Mouse (Mus musculus) CH12.LX (cell line): Measurements from ENCODE around the gene Snx8. TPM values are rescaled to one million over a fixed set of nuclear protein-coding genes. Genes with fewer than 3 reads are reported as not detected.

Source experiments
- DNase-seq: peaks from one replicate; pipeline ENCODE4 v3.0.0-alpha.2; 2013; ENCODE audit errors: extremely low read depth
- H3K27ac ChIP-seq: 2 replicates; pipeline ENCODE4 v1.5.1; 2012; ENCODE audit warnings: low read depth, mild to moderate bottlenecking, control low read depth, moderate library complexity; ENCODE audit not compliant: insufficient read depth
- H3K27me3 ChIP-seq: replicated peaks from 2 replicates; pipeline ENCODE3; 2012; ENCODE audit warnings: inconsistent platforms
- H3K36me3 ChIP-seq, 2 experiments: replicated peaks in 1 of 2; 2 replicates each; pipeline versions ENCODE3 to v1.6.1; 2012; ENCODE audit warnings: inconsistent platforms in 1 of 2, low read length in 1 of 2, mild to moderate bottlenecking in 1 of 2, mixed read lengths in 1 of 2, moderate library complexity in 1 of 2; ENCODE audit not compliant: control insufficient read depth in 1 of 2, insufficient read depth in 1 of 2
- H3K4me1 ChIP-seq, 2 experiments: 2 replicates each; pipeline ENCODE4 v1.6.1; 2012; ENCODE audit warnings: inconsistent platforms in 1 of 2, moderate library complexity in 1 of 2; ENCODE audit not compliant: insufficient read depth in 2 of 2, control insufficient read depth in 1 of 2
- H3K4me2 ChIP-seq: 2 replicates; pipeline ENCODE4 v1.6.1; 2012; ENCODE audit warnings: low read depth, mild to moderate bottlenecking, control low read depth; ENCODE audit not compliant: poor library complexity, insufficient read depth, severe bottlenecking
- H3K4me3 ChIP-seq, 3 experiments: fragments of 150-350 bp in 1 of 3; sonication (generic) in 1 of 3; replicated peaks in 1 of 3; 2 replicates each; pipeline versions ENCODE3 to v1.5.1; 2011 to 2012; ENCODE audit warnings: low read depth in 2 of 3, low read length in 2 of 3, mild to moderate bottlenecking in 2 of 3, moderate library complexity in 2 of 3, control low read depth in 1 of 3, improper control_type of control experiment in 1 of 3, inconsistent platforms in 1 of 3, mixed read lengths in 1 of 3; ENCODE audit not compliant: poor library complexity in 1 of 3
- H3K79me2 ChIP-seq: replicated peaks from 2 replicates; pipeline ENCODE4 v1.6.1; 2012; ENCODE audit warnings: mild to moderate bottlenecking, moderate library complexity; ENCODE audit not compliant: control insufficient read depth, poor library complexity, insufficient read depth, severe bottlenecking; ENCODE audit errors: extremely low read depth
- H3K9ac ChIP-seq: 2 replicates; pipeline ENCODE4 v1.6.1; 2012; ENCODE audit warnings: low read depth, mild to moderate bottlenecking, control low read depth, moderate library complexity; ENCODE audit not compliant: insufficient read depth
- H3K9me3 ChIP-seq: replicated peaks from 2 replicates; pipeline ENCODE3; 2012; ENCODE audit warnings: low read length, inconsistent platforms, mixed read lengths
- CHD1 ChIP-seq: IDR thresholded peaks from 2 replicates; pipeline ENCODE4 v1.6.1; 2012; ENCODE audit warnings: low read depth, low read length, improper control_type of control experiment, inconsistent platforms
- CHD2 ChIP-seq: IDR thresholded peaks from 2 replicates; pipeline ENCODE4 v1.6.1; 2011; ENCODE audit warnings: low read length, improper control_type of control experiment
- E2F4 ChIP-seq: IDR thresholded peaks from 2 replicates; pipeline ENCODE4 v1.6.1; 2011; ENCODE audit warnings: low read depth, low read length, improper control_type of control experiment; ENCODE audit not compliant: insufficient replicate concordance
- EP300 ChIP-seq: IDR thresholded peaks from 2 replicates; pipeline ENCODE4 v1.6.1; 2011; ENCODE audit warnings: low read length, improper control_type of control experiment
- MEF2A ChIP-seq: IDR thresholded peaks from 2 replicates; pipeline ENCODE4 v1.6.1; 2014; ENCODE audit warnings: low read depth, mild to moderate bottlenecking, inconsistent platforms, low read length, improper control_type of control experiment, borderline replicate concordance
- MXI1 ChIP-seq: IDR thresholded peaks from 2 replicates; pipeline ENCODE4 v1.6.1; 2011; ENCODE audit warnings: mild to moderate bottlenecking, low read depth, low read length, improper control_type of control experiment
- MYC ChIP-seq: IDR thresholded peaks from 2 replicates; pipeline ENCODE4 v1.6.1; 2011; ENCODE audit warnings: low read depth, mild to moderate bottlenecking, improper control_type of control experiment, low read length
- NRF1 ChIP-seq: IDR thresholded peaks from 2 replicates; pipeline ENCODE4 v1.6.1; 2014; ENCODE audit warnings: low read depth, mild to moderate bottlenecking, inconsistent platforms, low read length, improper control_type of control experiment, moderate library complexity
- TCF12 ChIP-seq: IDR thresholded peaks from 2 replicates; pipeline ENCODE4 v1.6.1; 2014; ENCODE audit warnings: low read depth, mild to moderate bottlenecking, inconsistent platforms, low read length, improper control_type of control experiment
- UBTF ChIP-seq: IDR thresholded peaks from 2 replicates; pipeline ENCODE4 v1.6.1; 2012; ENCODE audit warnings: low read depth, mild to moderate bottlenecking, inconsistent platforms, low read length, improper control_type of control experiment, moderate library complexity
- USF2 ChIP-seq: conservative IDR thresholded peaks from 2 replicates; pipeline ENCODE4 v1.6.1; 2011; ENCODE audit warnings: low read depth, low read length, improper control_type of control experiment
- ZC3H11A ChIP-seq: IDR thresholded peaks from 2 replicates; pipeline ENCODE4 v1.6.1; 2012; ENCODE audit warnings: low read depth, mild to moderate bottlenecking, inconsistent platforms, low read length, improper control_type of control experiment
- ZKSCAN1 ChIP-seq: IDR thresholded peaks from 2 replicates; pipeline ENCODE4 v1.6.1; 2012; ENCODE audit warnings: low read depth, inconsistent platforms, low read length, improper control_type of control experiment, borderline replicate concordance
- dilution Hi-C: fragments of 300-500 bp; cut with MboI; formaldehyde crosslinking; loops from 2 replicates; pipeline ENCODE4 v1.14.3; 2020; ENCODE audit warnings: low sequenced_read_pairs; ENCODE audit not compliant: extremely low pct_unique_long_range_greater_than_20kb, extremely low pct_ligation_motif_present
- in situ Hi-C: fragments of 300-500 bp; cut with MboI; formaldehyde crosslinking; loops from 3 replicates; pipeline ENCODE4 v1.14.3; 2019; ENCODE audit warnings: low sequenced_read_pairs, low pct_ligation_motif_present, low pct_unique_long_range_greater_than_20kb, mixed read lengths
- polyA plus RNA-seq: library from polyadenylated mRNA; unstranded; fragments of >175 nt; gene quantifications from 2 replicates; pipeline ENCODE4 v1.2.1, GENCODE M21; 2012; ENCODE audit warnings: low read depth; ENCODE audit not compliant: insufficient read length
- total RNA-seq, 2 experiments: library from RNA; depleted of rRNA; stranded (reverse); fragments of 300-350 nt in 1 of 2; fragments of >200 nt in 1 of 2; gene quantifications; 2 replicates each; pipeline ENCODE4 v1.2.3; 2012 to 2014

The Snx8 gene
- total and polyA plus RNA-seq, 3 experiments, result 20.8 to 42.4 (median 34.6) TPM

- H3K9me3 ChIP-seq, result peaks cover 6% of the 10 kb centered on the region
- no peak overlapping the region for H3K27ac ChIP-seq
- no peak overlapping the region for H3K4me2 ChIP-seq
- DNase-seq, result no peak
- dilution Hi-C loops, result no loop called here
- in situ Hi-C loops, result no loop called here
- H3K9ac ChIP-seq, result no peak overlapping the region
- H3K4me1 ChIP-seq, result peaks cover 11 to 76% of the 10 kb centered on the region in 2 experiments
- no peak overlapping the region for H3K4me3 ChIP-seq
- H3K27me3 ChIP-seq, result no peaks in the 10 kb centered on the region
- H3K79me2 ChIP-seq, result peaks cover 2% of the 10 kb centered on the region
- H3K36me3 ChIP-seq, result peaks cover 0 to 18% of the 10 kb centered on the region in 2 experiments
- no peak for TF ChIP-seq MXI1
- TF ChIP-seq TCF12, result no peak
- no peak for TF ChIP-seq MEF2A
- no peak for TF ChIP-seq CHD2
- no peak for TF ChIP-seq CHD1
- no peak for TF ChIP-seq E2F4
- no peak for TF ChIP-seq USF2
- peak; percentile 18; the same call in 1 of the 2 replicates for TF ChIP-seq EP300
- TF ChIP-seq UBTF, result no peak
- TF ChIP-seq, all 38 proteins: peak for 1
Measured at GRCm38 (mm10) chr5:140379299-140379698, 9.8 kb downstream of the Snx8 start.

- DNase-seq, result no peak
- Histone ChIP-seq H3K36me3 (peaks cover 0 to 21% of the 10 kb centered on the region in 2 experiments), H3K4me3 (no peak overlapping the region), H3K27me3 (no peaks in the 10 kb centered on the region), H3K9me3 (peaks cover 6% of the 10 kb centered on the region), H3K79me2 (peaks cover 4% of the 10 kb centered on the region), H3K9ac (no peak overlapping the region), H3K27ac (no peak overlapping the region), H3K4me1 (peaks cover 6 to 76% of the 10 kb centered on the region in 2 experiments), H3K4me2 (no peak overlapping the region)
- dilution Hi-C loops (no loop called here), in situ Hi-C loops (no loop called here)
- TF ChIP-seq NRF1, result no peak
- no peak for TF ChIP-seq ZC3H11A
- no peak for TF ChIP-seq MYC
- no peak for TF ChIP-seq TCF12
- TF ChIP-seq ZKSCAN1, result no peak
Measured at GRCm38 (mm10) chr5:140378121-140378853, 10.8 kb downstream of the Snx8 start.
